Mouse (Mus musculus) lung, postnatal 0 days (tissue): Measurements from ENCODE around the gene Ankar.

Source experiments
- CTCF ChIP-seq: IDR thresholded peaks from 2 replicates; pipeline ENCODE4 v1.5.1; 2016; ENCODE audit warnings: antibody characterized with exemption, mild to moderate bottlenecking
- EP300 ChIP-seq: IDR thresholded peaks from 2 replicates; pipeline ENCODE4 v1.6.1; 2016; ENCODE audit warnings: antibody characterized with exemption, mild to moderate bottlenecking, control low read depth

DNA sequence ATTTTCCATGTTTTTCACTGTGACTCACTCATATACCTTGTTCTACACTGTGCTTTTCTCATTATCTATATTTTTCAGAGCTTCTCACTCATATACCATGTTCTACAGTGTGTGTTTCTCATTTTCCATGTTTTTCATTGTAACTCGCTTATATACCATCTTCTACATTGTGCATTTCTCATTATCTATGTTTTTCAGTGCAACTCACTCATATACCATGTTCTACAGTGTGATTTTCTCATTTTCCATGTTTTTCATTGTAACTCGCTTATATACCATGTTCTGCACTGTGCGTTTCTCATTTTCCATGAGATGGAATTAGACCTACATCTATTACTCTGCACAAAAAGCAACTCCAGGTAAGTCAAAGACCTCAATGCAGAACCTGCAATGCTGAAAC is 4.1 kb downstream of the Ankar start:
- no peak for TF ChIP-seq CTCF
- no peak for TF ChIP-seq EP300
